Mouse (Mus musculus): ENCODE data around the gene Ngef. TPM values are rescaled to one million over a fixed set of nuclear protein-coding genes. Genes with fewer than 3 reads are reported as not detected.

Gene Ngef
- total RNA-seq (2021): under 1 TPM in 1 of 2 experiments, not detected in 1; 0.09 TPM
- long read RNA-seq, experiment 1, partial matches to known transcripts: 0 of 1 reads
- long read RNA-seq, experiment 1, other reads (novel, unspliced or antisense): 0 of 1 reads
- long read RNA-seq, experiment 2: 0 reads

DNA sequence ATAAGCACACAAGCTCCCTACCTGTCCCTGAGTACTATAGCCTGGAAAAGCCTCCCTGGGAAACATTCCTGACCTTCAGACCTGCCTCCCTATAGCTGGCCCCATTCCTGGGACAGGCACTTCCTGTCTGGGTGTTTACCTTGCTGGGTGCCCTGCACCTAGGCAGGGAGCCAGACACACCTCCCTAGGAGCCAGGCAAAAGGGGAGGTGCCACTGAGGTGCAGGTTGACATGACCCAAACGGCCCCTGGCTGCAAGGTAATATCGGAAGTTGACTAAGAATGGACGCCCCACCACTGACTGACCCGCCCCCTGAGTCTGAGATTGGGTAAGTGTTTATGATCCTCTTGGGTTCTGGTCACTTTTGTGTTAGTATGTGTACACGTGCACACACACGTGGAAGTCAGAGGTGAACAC is at the start of gene Ngef:
Gene Ngef (minus strand): TSS at position 71 of the 416 bp plus-strand sequence.
- DNase-seq (ENCODE audit: low spot score): no peak

DNA sequence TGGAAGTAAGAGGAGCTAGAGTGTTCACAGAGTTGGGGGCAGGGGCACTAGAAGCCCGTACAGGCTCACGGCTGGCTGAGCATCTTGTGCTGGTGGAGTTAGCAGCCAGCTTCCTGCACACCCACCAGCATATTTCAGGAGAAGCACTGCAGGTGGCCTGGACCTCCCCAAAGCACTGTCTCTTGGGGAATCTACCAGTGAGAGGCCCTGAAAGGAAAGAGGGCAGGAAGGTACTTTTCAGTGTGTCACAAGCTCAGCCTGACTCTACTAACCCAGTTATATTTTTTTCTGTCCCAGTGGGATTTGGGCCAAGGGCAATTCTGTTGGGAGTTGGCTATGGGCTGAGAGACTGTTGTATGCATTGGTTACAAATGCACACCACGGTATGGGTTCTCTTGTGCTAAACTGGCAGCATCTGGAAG is 48.2 kb upstream of the Ngef start:
- DNase-seq (ENCODE audit: low spot score): no peak

DNA sequence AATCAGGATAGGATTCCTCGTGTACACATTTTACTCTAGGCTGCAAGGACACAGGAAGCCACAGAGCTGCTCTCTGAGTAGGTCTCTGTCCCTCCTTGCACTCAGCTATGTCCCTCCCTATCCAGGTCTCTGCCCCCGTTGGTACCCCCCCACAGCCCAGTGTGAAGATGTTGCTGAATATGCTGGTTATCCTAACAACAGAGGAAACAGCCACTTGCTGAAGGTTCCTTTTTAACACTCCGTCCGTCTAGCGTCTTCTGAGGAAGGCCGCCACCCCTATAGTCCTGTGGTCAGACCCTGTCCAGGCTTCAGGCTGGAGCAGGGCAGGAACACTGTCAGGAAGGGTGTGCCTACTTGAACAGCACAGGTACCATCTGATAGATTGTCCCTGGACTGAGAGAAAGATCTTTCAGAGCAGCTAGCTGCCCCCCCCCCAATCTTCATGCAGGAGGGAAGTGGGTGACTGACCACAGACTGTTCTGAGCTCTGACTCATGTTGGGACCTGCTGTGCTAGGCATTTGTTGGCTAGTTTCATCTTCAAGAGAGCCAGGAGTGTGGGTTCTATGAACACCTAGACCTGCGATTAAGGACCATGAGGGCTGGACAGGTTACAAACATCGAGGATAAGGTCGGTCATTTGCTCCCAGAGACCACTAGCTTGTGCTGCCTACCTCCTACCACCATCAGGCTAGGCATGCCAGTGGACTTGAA is 47.6 kb upstream of the Ngef start:
- DNase-seq (ENCODE audit: low spot score): no peak

DNA sequence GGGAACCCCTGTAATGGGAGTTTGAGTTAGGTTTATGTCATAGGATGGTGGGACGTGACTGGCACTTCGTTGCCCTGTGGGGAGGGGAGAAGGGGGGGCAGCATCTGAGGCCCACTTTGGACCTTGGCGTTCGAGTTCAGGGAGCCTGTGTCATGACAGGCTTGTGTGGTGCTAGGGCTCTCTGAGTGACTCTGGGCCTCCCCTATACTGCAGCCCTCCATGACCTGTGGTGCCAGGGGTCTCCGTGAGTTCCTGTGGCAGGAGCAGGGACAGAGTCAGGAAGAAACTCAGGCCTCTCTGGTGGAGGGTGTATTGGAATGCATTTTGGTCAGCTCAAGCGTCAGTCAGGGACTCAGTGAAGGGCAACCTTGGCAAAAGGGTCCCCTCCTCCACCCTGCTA is 47.0 kb upstream of the Ngef start:
- no peak for DNase-seq (ENCODE audit: low spot score)

DNA sequence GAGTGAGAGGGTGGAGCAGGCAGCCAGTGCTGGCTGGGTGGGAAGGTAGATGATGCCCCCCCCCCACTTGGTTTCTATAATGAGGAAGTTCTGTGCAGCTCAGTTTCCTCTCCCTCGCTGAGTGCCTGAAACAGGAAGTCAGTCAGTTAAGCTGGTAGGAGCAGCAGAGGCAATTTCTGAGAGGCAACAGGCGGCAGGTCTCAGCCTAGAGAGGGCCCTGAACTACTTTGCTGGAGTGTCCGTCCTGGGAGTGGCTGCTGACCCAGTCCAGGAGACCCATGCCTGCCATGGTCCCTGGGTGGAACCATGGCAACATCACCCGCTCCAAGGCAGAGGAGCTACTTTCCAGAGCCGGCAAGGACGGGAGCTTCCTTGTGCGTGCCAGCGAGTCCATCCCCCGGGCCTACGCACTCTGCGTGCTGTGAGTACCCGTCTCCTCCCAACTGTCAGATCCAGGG is 46.6 kb upstream of the Ngef start, which contains the start of gene Inpp5d:
Gene Inpp5d (plus strand): TSS at position 102 of the 458 bp plus-strand sequence.
- peak; percentile 21 for DNase-seq (ENCODE audit: low spot score)

DNA sequence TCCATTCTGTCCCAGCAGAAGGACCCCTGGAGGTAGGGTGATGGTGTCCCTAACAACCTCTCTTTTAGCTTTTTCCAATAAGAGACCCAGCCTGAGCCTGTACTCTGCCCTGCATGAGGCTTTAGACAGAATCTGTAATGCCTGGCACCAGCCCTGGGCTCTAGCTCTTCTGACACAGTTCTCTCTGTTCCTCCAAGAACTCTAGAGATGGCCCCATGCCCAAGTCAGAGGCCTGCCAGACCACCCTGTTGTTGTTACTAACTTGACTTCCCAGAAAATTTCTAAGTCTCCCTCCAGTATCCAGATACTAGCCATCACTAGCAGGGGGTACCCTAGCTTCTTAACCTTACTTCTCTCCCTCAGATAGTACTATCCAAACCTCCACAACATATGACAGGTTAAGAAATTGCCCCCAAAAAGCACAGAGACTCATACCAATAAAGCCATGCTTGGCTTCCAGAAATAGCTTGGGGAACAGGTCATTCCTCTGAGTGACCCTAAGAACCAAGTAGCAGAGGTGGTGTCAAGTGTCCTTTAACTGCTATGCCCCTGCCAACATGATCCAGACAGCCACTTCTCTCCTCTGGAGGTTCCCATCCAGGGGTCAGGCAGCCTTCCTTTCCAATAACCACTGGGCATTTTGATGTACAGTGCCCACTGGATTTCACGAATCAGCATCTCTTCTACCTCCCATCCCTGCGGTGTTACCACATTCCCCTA is 41.1 kb upstream of the Ngef start:
- peak; percentile 67 for DNase-seq (ENCODE audit: low spot score)

DNA sequence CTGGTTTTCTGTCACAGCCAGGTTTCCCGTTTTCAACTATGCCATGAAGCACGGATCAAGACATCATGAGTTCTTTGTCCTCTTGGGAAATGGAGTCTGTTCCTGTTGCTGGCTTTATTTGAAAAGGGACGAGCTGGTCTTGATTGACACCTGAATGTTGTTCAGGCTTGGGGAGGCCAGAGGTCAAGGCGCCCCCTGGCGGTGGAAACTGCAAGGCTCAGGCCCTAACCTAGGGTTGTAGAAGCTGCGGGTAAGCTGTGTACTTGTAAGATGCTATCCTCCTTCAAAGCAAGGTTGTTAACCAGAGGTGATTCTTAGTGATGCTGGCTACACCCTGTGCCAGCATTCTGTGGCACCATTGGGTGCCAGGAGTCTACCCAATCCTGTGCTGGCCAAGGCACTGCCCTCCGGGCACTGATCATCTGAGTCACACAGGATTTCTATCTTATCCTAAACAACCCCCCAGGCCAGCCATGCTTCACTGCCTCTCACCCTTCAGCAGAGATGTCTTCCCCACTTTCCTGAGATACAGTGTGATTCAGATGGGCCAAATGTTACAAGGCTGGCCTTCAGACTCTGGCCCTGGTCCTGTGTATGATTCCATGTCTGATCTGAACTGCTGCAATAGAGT is 34.9 kb upstream of the Ngef start:
- peak; percentile 64 for DNase-seq (ENCODE audit: low spot score)

DNA sequence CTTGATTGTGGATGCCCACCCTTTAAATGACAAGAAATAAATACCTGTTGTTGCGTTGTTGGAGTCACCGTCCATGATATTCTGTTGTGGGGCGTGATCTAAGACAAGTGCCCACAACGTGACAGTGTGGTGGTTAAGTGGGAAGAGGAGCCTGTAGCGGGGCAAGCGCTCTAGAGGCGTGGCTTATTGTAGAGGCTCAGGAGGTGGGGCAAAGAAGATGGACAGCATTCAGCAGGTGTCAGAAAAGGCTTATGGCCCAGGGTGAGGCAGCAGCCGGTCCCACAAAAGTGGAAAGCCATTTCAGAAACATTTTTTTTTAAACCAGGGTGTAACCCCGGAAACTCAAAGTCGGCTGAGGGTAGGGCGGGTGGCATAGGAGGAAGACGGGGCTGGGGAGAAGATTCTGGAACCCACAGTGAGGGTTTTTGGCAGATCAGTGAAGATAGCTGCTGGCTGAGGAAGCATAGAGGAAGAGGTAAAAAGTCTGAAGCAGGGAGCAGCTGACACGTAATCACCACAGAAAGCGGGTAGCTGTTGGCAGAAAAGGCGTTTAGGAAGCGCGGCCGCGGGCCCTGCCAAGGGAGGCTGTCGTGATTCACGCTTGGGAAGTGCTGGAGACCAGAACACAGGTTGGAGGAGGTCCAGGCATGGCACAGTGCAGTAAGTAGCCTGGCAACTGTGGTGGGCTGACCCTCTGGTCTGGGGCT is 33.9 kb upstream of the Ngef start:
- DNase-seq (ENCODE audit: low spot score): peak; percentile 40

DNA sequence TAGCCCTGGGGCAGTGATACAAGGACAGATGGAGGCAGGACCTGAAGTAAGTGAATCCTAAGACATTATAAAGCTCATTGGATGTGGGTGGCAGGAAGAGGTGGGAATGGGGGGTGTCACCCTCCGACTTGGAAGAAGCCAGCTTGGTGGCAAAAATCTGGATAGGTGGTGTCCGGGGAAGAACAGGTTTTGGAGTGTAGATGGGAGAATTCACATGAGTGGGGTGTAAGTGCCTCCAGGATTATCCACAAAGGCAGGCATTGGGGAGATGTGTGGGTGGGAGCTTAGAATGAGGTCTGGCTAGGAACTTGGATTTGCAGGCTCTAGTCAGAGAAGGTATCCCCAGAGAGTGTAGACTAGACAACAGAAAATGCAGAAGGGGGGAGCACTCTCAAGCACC is 31.6 kb upstream of the Ngef start:
- no peak for DNase-seq (ENCODE audit: low spot score)

DNA sequence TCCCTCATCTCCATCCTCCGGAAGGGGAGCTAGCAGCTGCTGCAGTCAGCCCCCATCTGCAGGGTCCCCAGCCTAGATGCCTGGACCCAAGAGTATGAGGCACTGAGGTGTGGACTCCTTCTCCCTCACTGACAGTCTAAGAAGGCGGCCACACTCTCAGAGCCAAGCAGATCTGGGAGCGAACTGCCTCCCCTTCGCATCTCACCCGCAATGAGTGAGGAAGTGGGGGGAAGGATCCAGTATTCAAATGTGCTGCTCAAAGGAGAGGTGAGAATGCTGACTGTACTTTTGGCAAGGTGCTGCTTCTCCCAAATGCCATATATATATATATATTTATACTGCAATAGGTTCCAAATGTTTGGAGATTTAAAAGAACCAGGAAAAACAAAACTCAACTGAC is 29.7 kb upstream of the Ngef start:
- no peak for DNase-seq (ENCODE audit: low spot score)

DNA sequence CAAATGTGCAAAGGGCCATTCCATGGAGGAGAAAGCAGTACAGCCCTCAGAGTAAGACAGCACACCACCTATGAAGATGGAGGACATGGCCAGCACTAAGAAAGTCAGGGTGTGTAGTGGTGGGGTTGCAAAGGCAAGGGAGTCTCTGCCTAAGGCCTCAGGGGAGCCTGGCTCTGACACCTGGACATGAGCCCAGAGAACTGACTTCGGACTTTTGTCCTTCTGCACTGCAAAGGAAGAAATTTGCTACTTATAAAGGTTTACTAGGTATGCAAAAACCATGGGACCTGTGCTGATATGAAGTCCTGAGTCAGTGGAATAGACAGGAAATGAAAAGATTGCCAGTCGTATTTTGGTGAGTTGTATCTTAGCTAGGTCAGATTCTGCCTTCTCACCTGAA is 28.1 kb upstream of the Ngef start:
- DNase-seq (ENCODE audit: low spot score): no peak

DNA sequence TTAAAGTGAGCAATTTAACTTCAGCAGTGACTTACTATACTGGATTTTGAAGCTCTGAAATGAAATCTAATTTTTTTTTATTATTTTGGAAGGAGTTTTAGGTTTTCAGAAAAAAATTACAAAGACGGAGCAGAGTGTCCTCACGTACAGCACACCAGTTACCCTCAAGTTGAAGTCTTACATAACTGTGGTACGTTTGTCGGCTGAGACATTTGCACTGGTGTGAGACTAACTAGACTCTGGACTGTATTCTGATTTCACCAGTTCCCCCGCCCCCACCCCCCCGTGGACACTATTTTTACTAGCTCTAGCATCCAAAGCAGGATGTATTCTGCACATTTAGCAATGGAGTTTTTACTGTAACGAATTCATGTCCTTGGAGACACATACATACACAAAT is 26.9 kb upstream of the Ngef start:
- DNase-seq (ENCODE audit: low spot score): no peak

DNA sequence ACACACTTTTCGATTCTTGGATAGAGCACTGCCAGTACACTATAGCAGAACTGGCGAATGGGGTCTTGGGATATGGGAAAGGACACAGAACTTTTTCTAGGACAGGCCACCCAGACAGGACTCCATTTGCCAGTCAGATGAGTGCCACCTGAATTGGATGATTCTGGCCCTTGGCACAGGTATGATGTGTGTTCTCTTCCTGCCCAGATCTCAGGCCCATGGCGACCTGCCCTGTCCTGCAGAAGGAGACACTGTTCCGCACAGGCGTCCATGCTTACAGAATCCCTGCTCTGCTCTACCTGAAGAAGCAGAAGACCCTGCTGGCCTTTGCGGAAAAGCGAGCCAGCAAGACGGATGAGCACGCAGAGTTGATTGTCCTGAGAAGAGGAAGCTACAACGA is 21.0 kb upstream of the Ngef start:
- DNase-seq (ENCODE audit: low spot score): no peak

DNA sequence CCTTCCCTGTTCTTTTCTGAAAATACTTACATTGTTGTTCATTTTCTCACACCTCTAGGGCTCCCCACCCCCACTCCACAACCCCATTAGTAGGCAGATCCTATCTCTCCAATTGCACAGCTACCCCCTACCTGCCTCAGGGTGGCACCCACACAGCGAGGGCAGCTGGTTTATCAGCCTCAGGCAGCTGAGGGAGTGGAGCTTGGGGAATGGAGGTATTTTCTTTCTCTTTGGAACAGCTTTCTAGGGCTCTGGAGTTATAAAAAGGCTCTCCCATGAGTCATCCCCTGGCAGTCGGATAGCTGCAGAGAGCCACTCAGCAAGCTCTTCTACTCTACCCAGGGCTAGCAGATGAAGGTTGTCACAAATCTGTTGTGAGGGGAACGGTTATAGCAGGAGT is 20.6 kb upstream of the Ngef start:
- DNase-seq (ENCODE audit: low spot score): peak; percentile 62

DNA sequence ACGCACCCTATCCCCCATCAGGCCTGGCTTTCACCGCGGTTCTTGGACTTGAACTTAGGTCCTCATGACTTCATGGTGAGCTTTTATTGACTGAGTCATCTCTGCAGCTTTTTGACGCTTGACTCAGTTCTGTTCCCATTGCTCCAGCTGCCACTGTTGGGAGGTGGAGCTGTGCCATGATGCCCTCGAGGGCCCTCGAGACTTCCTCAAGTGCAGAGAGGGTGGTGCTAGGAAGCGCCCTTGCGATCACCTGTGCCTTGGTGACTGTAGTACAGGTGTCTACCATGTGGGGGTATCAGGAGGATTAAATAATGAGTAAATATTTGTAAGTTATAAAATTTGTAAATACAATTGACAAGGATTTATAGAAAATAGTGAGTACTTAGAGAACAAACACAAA is 16.3 kb upstream of the Ngef start:
- no peak for DNase-seq (ENCODE audit: low spot score)

DNA sequence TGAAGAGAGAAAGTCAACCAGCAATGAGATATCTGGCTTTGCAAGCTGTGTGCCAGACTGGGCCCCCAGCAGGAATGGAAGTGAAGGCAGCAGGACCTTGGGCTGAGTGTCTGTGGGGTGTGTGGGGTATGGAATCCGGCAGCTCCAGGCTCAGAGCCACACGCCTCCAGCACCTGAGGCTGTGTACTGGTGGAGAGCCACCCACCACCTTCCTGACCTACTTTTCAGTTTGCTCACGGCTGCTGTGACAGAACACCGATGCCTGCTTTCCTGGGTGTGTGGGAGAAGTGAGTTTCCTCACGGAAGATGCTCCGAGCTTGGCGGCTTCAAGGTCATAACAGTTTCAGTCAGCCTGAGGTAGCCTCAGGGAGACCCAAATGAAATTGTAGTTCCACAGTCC is 15.5 kb upstream of the Ngef start:
- no peak for DNase-seq (ENCODE audit: low spot score)

DNA sequence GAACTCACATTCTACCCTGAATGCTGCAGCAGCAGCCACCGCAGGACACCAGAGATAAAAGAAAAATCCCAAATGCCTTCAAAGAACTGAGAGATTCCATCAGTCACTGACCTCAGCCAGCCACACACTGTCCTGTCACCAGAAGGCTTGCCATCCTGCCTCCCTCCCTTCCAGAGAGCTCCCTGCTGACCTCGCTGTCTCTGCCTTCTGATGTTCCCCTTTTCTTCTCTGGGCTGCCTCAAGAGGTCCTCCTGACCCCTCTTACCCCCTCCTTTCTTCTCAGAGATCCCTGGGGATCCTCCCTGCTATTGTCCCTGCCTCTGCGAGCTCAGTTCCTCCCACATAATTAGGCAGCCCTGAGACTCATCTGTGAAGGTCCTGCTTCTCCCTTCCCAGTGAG is 7.2 kb upstream of the Ngef start:
- no peak for DNase-seq (ENCODE audit: low spot score)

DNA sequence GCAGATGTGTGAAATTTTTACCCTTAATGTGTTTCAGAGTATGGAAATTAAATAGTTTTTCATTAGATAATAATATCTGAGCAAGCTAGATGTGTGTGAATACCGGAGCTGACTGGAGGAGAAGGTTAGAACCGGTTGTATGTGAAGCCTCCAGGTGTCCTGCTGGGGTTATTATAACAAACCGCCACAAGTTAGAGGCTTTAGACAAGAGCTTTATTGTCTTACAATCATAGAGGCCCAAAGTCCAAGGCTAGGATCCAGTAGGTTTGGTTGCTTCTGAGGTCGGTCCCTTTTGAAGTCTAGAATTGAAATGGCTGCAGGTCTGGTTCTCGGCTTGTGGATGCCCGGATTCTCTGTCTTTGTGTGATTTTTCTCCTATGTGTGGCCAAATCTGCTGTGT is 5.3 kb upstream of the Ngef start:
- DNase-seq (ENCODE audit: low spot score): no peak

DNA sequence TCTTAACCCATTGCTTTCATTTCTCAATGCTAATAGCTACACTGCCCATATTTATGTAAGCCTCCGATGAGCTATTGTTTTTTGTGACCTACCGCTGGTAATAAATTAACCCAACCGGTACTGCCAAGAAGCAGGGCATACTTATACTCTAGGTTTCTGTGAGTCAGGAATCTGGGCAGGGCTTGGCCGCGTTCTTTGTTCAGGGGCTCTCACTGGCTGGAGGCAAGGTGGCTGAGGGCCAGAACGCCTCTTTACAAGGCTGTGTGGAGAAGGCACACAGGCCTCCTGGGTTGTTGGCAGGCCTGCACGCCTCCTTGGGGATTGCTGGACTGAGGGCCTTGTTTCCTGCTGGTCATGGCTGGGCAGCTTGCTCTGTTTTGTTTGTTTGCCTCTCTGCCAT is 1.1 kb upstream of the Ngef start:
- no peak for DNase-seq (ENCODE audit: low spot score)

DNA sequence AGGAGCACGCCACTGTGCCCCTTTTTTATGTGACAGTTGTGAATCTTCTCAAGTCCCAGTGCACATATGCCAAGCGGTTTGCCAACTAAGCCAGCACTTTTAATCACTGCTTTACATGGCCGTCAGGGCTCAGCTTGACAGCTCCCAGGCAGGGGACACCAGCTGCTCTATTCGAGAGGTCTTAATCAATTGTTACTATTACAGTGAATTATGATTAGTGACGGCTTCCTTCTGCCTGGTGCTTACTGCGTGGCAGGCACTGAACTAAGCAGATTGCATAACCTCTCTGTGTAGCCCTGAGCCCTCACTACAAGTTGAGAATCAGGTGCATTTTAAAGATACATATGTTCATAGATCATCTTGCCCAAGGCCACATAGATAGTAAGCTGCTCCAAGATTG is 683 bp upstream of the Ngef start:
- DNase-seq (ENCODE audit: low spot score): no peak

DNA sequence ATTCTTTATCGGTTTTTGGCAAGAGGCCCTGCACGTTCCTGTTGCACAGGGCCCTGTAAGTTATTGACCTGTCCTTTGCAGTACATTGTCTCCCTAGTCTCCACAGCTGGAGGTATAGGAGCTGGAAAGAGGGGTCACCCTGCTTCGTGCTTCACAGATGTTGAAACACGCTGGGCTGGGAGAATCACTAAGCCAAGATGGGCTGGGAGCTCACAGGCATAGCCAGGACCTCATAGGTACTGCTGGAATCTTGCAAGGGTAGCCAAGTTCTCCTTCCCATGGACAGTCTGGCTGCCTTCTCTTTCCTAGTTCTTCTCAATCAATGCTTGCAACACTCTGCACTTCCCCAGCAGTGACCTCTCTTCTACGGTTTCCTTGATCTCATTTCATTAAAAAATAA is 409 bp downstream of the Ngef start:
- DNase-seq (ENCODE audit: low spot score): no peak

DNA sequence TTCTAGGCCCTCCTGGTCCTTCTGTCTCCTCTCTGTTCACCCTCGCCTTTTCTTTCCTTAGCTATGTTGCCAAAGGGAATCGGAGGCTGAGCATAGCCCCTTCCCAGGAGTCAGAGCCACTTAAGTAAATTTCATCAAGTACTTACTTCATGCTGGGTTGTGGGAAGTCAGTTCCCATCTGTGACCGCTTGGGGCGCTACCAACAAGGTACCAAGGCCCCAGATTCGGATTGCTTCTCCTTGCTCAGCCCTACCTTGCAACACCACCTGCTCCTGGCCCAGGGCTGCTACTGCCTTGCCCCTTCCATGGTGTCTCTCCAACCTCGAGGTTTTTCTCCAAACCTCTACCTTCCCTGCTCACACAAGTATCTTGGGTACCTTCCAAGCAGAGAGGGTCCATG is 5.3 kb downstream of the Ngef start:
- no peak for DNase-seq (ENCODE audit: low spot score)
